Mouse (Mus musculus) granulocyte monocyte progenitor cell, adult 5-6 weeks (primary cell): Measurements from ENCODE around the gene Fbxo40. TPM values are rescaled to one million over a fixed set of nuclear protein-coding genes. Genes with fewer than 3 reads are reported as not detected.

Experiments used
- ATAC-seq: replicated peaks from 2 replicates; pipeline ENCODE4 v1.8.0; 2016; ENCODE audit warnings: mild to moderate bottlenecking, moderate TSS enrichment, inconsistent platforms; ENCODE audit not compliant: poor library complexity, severe bottlenecking
- total RNA-seq, 2 experiments: library from RNA; stranded (forward) in 1 of 2; stranded (reverse) in 1 of 2; fragments of 200-712, 200-1000 nt in 1 of 2; fragments of >200 nt in 1 of 2; fragmentation: Nextera tagmentation in 1 of 2; gene quantifications; 2 replicates each; pipeline ENCODE4 v1.2.3; 2014 to 2017

Gene Fbxo40
- total RNA-seq, 2 experiments from 2014 or later = 0.28 to 0.31 TPM

- no peak for ATAC-seq
Observed at GRCm38 (mm10) chr16:36925351-36925750, 64.9 kb downstream of the Fbxo40 start.

GRCm38 (mm10) chr16:36924312-36924711 lies 66.0 kb downstream of the Fbxo40 start:
- no peak for ATAC-seq

- ATAC-seq = no peak
Observed at GRCm38 (mm10) chr16:36921980-36922379, 68.3 kb downstream of the Fbxo40 start.

- no peak for ATAC-seq
Observed at GRCm38 (mm10) chr16:36921067-36921613, 69.1 kb downstream of the Fbxo40 start.

- ATAC-seq = peak; percentile 92
Observed at GRCm38 (mm10) chr16:36920410-36920809, 69.9 kb downstream of the Fbxo40 start.

GRCm38 (mm10) chr16:36918505-36918904 lies 71.8 kb downstream of the Fbxo40 start:
- ATAC-seq = no peak

GRCm38 (mm10) chr16:36914195-36914594 lies 76.1 kb downstream of the Fbxo40 start:
- ATAC-seq = no peak

Other genes with a start within 250 kb of the Fbxo40 start
- gene Slc15a2, start 205.5 kb downstream of the Fbxo40 start, total RNA-seq (2014; fragmentation: Nextera tagmentation) = 5.8 and 9.2 TPM in 2 replicates
- gene Slc15a2, start 205.5 kb downstream of the Fbxo40 start, total RNA-seq (2017) = 6.1 and 10.6 TPM in 2 replicates
- gene Iqcb1, start 162.1 kb downstream of the Fbxo40 start, total RNA-seq (2014; fragmentation: Nextera tagmentation) = 4.7 and 13.6 TPM in 2 replicates
- 10.8 and 11.2 TPM in 2 replicates for gene Iqcb1, start 162.1 kb downstream of the Fbxo40 start, total RNA-seq (2017)
- 2.8 TPM in 1 of 2 replicates, not detected in the other for gene Eaf2, start 115.5 kb downstream of the Fbxo40 start, total RNA-seq (2014; fragmentation: Nextera tagmentation)
- not detected in 2 replicates for gene Eaf2, start 115.5 kb downstream of the Fbxo40 start, total RNA-seq (2017)
- gene Golgb1, start 115.3 kb downstream of the Fbxo40 start, total RNA-seq (2014; fragmentation: Nextera tagmentation) = 31.5 and 39.4 TPM in 2 replicates
- 32.4 and 59.6 TPM in 2 replicates for gene Golgb1, start 115.3 kb downstream of the Fbxo40 start, total RNA-seq (2017)
- 61.8 and 73.6 TPM in 2 replicates for gene Hcls1, start 55.5 kb downstream of the Fbxo40 start, total RNA-seq (2014; fragmentation: Nextera tagmentation)
- 110 and 125 TPM in 2 replicates for gene Hcls1, start 55.5 kb downstream of the Fbxo40 start, total RNA-seq (2017)
- gene Polq, start 21.3 kb upstream of the Fbxo40 start, total RNA-seq (2014; fragmentation: Nextera tagmentation) = 17.9 and 18.0 TPM in 2 replicates
- 25.2 and 29.3 TPM in 2 replicates for gene Polq, start 21.3 kb upstream of the Fbxo40 start, total RNA-seq (2017)